Mouse (Mus musculus) hindbrain, embryonic 16.5 days (tissue): ENCODE measurements at regions not wholly inside any gene's neighbourhood (a gene's known extent, or its start where the extent isn't known, plus 50 kb on each side); places are given as distances from the start of the nearest gene placed in this dataset.
A peak's percentile ranks its signal among the peaks of the same experiment; 100 is the strongest.

ENCODE experiments used
- ATAC-seq: fragments of 200-750 bp; cut with Nextera tagmentation; 2 replicates; pipeline ENCODE4 v1.8.0; 2017; ENCODE audit warnings: moderate TSS enrichment, moderate library complexity
- H3K27ac ChIP-seq: fragments of 300-500 bp; sonication (generic); 2 replicates; pipeline ENCODE4 v1.5.1; 2014; ENCODE audit warnings: low read depth, mild to moderate bottlenecking, control low read depth, low read length, moderate library complexity
- H3K27me3 ChIP-seq: fragments of 300-500 bp; sonication (generic); replicated peaks from 2 replicates; pipeline ENCODE4 v1.6.1; 2014; ENCODE audit warnings: low read length; ENCODE audit not compliant: control insufficient read depth, insufficient read depth
- H3K36me3 ChIP-seq: fragments of 300-500 bp; sonication (generic); 2 replicates; pipeline ENCODE4 v1.6.1; 2014; ENCODE audit warnings: mild to moderate bottlenecking, low read length, moderate library complexity, mixed read lengths; ENCODE audit not compliant: control insufficient read depth, insufficient read depth
- H3K4me1 ChIP-seq: fragments of 300-500 bp; sonication (generic); 2 replicates; pipeline ENCODE4 v1.6.1; 2014; ENCODE audit warnings: low read depth, low read length; ENCODE audit not compliant: control insufficient read depth, insufficient read depth
- H3K4me2 ChIP-seq: fragments of 300-500 bp; sonication (generic); 2 replicates; pipeline ENCODE4 v1.6.1; 2014; ENCODE audit warnings: mild to moderate bottlenecking, low read length, control low read depth, moderate library complexity
- H3K4me3 ChIP-seq: fragments of 300-500 bp; sonication (generic); 2 replicates; pipeline ENCODE4 v1.5.1; 2014; ENCODE audit warnings: mild to moderate bottlenecking, low read length, control low read depth, moderate library complexity
- H3K9ac ChIP-seq: fragments of 300-500 bp; sonication (generic); 2 replicates; pipeline ENCODE4 v1.6.1; 2014; ENCODE audit warnings: low read depth, mild to moderate bottlenecking, control low read depth, low read length, moderate library complexity
- H3K9me3 ChIP-seq: fragments of 300-500 bp; sonication (generic); 2 replicates; pipeline ENCODE4 v1.6.1; 2014; ENCODE audit warnings: mild to moderate bottlenecking, low read length, moderate library complexity; ENCODE audit not compliant: control insufficient read depth
- WGBS: fragments of 180-500 bp; shearing (Covaris S2); extraction: QIAGEN DNeasy Blood & Tissue Kit; methylation state at CpG from one replicate; pipeline ENCODE4 v1.1.7; 2014; 5-methylcytosine and 5-hydroxymethylcytosine counted together

- H3K4me1 ChIP-seq: no peaks in the 10 kb centered on the region
- no peak overlapping the region for H3K4me2 ChIP-seq
- no peaks in the 10 kb centered on the region for H3K36me3 ChIP-seq
- no peak overlapping the region for H3K4me3 ChIP-seq
- no peaks in the 10 kb centered on the region for H3K9me3 ChIP-seq
- no peaks in the 10 kb centered on the region for H3K27me3 ChIP-seq
- H3K27ac ChIP-seq: no peak overlapping the region
- H3K9ac ChIP-seq: no peak overlapping the region
- 81% methylated on average over 5 of the region's 5 CpGs for WGBS
- ATAC-seq: no peak
These were observed 281.8 kb upstream of the Htr2a start for GRCm38 (mm10) chr14:74358730-74359444.

GRCm38 (mm10) chr14:74359663-74360552, 280.7 kb upstream of the Htr2a start:
- Histone ChIP-seq H3K4me3 (no peak overlapping the region), H3K36me3 (no peaks in the 10 kb centered on the region), H3K4me2 (no peak overlapping the region), H3K9ac (no peak overlapping the region), H3K9me3 (no peaks in the 10 kb centered on the region), H3K4me1 (no peaks in the 10 kb centered on the region), H3K27ac (no peak overlapping the region), H3K27me3 (no peaks in the 10 kb centered on the region)
- ATAC-seq: peak; percentile 65; the same call in 1 of the 2 replicates
- 30% methylated on average over 12 of the region's 12 CpGs for WGBS

GRCm38 (mm10) chr14:74384481-74384880, 256.2 kb upstream of the Htr2a start:
- no peak overlapping the region for H3K4me2 ChIP-seq
- WGBS: 89% methylated on average over 7 of the region's 7 CpGs
- ATAC-seq: no peak
- H3K36me3 ChIP-seq: no peaks in the 10 kb centered on the region
- H3K9ac ChIP-seq: no peak overlapping the region
- H3K4me1 ChIP-seq: no peaks in the 10 kb centered on the region
- H3K27me3 ChIP-seq: no peaks in the 10 kb centered on the region
- no peak overlapping the region for H3K4me3 ChIP-seq
- no peaks in the 10 kb centered on the region for H3K9me3 ChIP-seq
- H3K27ac ChIP-seq: no peak overlapping the region

GRCm38 (mm10) chr14:74392419-74392818, 248.2 kb upstream of the Htr2a start:
- no peaks in the 10 kb centered on the region for H3K9me3 ChIP-seq
- no peaks in the 10 kb centered on the region for H3K36me3 ChIP-seq
- H3K4me1 ChIP-seq: no peaks in the 10 kb centered on the region
- no peak for ATAC-seq
- no peak overlapping the region for H3K4me3 ChIP-seq
- H3K27me3 ChIP-seq: no peaks in the 10 kb centered on the region
- no peak overlapping the region for H3K27ac ChIP-seq
- WGBS: 75% methylated on average over 2 of the region's 2 CpGs
- no peak overlapping the region for H3K9ac ChIP-seq
- H3K4me2 ChIP-seq: no peak overlapping the region

- no peak for ATAC-seq
- Histone ChIP-seq H3K4me2 (no peak overlapping the region), H3K9me3 (no peaks in the 10 kb centered on the region), H3K27me3 (no peaks in the 10 kb centered on the region), H3K4me1 (no peaks in the 10 kb centered on the region), H3K9ac (no peak overlapping the region), H3K27ac (no peak overlapping the region), H3K36me3 (no peaks in the 10 kb centered on the region), H3K4me3 (no peak overlapping the region)
- WGBS: 89% methylated on average over 3 of the region's 3 CpGs
These were observed 243.4 kb upstream of the Htr2a start for GRCm38 (mm10) chr14:74397202-74397601.

- no peak overlapping the region for H3K4me3 ChIP-seq
- H3K4me1 ChIP-seq: no peaks in the 10 kb centered on the region
- H3K27ac ChIP-seq: no peak overlapping the region
- no peaks in the 10 kb centered on the region for H3K9me3 ChIP-seq
- H3K9ac ChIP-seq: no peak overlapping the region
- H3K36me3 ChIP-seq: no peaks in the 10 kb centered on the region
- ATAC-seq: no peak
- H3K27me3 ChIP-seq: no peaks in the 10 kb centered on the region
- no peak overlapping the region for H3K4me2 ChIP-seq
- 69% methylated on average over 1 of the region's 1 CpGs for WGBS
These were observed 231.2 kb upstream of the Htr2a start for GRCm38 (mm10) chr14:74409441-74409840.

GRCm38 (mm10) chr14:74428226-74428625, 212.4 kb upstream of the Htr2a start:
- no peak overlapping the region for H3K9ac ChIP-seq
- WGBS: 78% methylated on average over 3 of the region's 3 CpGs
- no peaks in the 10 kb centered on the region for H3K27me3 ChIP-seq
- no peaks in the 10 kb centered on the region for H3K36me3 ChIP-seq
- H3K4me3 ChIP-seq: no peak overlapping the region
- H3K4me2 ChIP-seq: no peak overlapping the region
- no peaks in the 10 kb centered on the region; the same call in 1 of the 2 replicates for H3K9me3 ChIP-seq
- ATAC-seq: no peak
- no peaks in the 10 kb centered on the region for H3K4me1 ChIP-seq
- no peak overlapping the region for H3K27ac ChIP-seq

- Histone ChIP-seq H3K4me2 (no peak overlapping the region), H3K36me3 (no peaks in the 10 kb centered on the region), H3K9ac (no peak overlapping the region), H3K9me3 (no peaks in the 10 kb centered on the region), H3K4me1 (no peaks in the 10 kb centered on the region), H3K4me3 (no peak overlapping the region), H3K27me3 (no peaks in the 10 kb centered on the region), H3K27ac (no peak overlapping the region)
- no peak for ATAC-seq
- 48% methylated on average over 2 of the region's 2 CpGs for WGBS
These were observed 176.5 kb upstream of the Htr2a start for GRCm38 (mm10) chr14:74464027-74464682.

- Histone ChIP-seq H3K36me3 (no peaks in the 10 kb centered on the region), H3K9me3 (no peaks in the 10 kb centered on the region), H3K27me3 (no peaks in the 10 kb centered on the region), H3K4me2 (no peak overlapping the region), H3K4me1 (no peaks in the 10 kb centered on the region), H3K27ac (no peak overlapping the region), H3K9ac (no peak overlapping the region), H3K4me3 (no peak overlapping the region)
- ATAC-seq: no peak
These were observed 145.1 kb upstream of the Htr2a start for GRCm38 (mm10) chr14:74495504-74495903.
